Mouse (Mus musculus): ENCODE measurements around the gene Kcnd3. TPM values are rescaled to one million over a fixed set of nuclear protein-coding genes. Genes with fewer than 3 reads are reported as not detected.
A peak's percentile ranks its signal among the peaks of the same experiment; 100 is the strongest.

The Kcnd3 gene
- polyA plus RNA-seq, 1 experiment from 2014 or later = 0.65 TPM

GRCm38 (mm10) chr3:105528860-105529259 lies 76.7 kb downstream of the Kcnd3 start:
- no peak for ATAC-seq (ENCODE audit: insufficient number of reproducible peaks, low FRiP score, low TSS enrichment, low read depth)
- Histone ChIP-seq H3K4me3 (replicated peaks) (no peak overlapping the region), H3K27me3 (no peaks in the 10 kb centered on the region), H3K27ac (replicated peaks) (no peak overlapping the region), H3K36me3 (no peaks in the 10 kb centered on the region), H3K4me1 (0 out of 2 replicates have a peak, but pooled peaks cover 3% of the 10 kb centered on the region), H3K9ac (no peak overlapping the region), H3K9me3 (replicated peaks) (no peaks in the 10 kb centered on the region), H3K4me2 (replicated peaks) (no peak overlapping the region)
- 62% methylated on average over 8 of the region's 8 CpGs for WGBS

- Histone ChIP-seq H3K4me2 (replicated peaks) (no peak overlapping the region), H3K9me3 (replicated peaks) (no peaks in the 10 kb centered on the region), H3K4me3 (replicated peaks) (no peak overlapping the region), H3K27ac (replicated peaks) (no peak overlapping the region), H3K9ac (no peak overlapping the region), H3K27me3 (no peaks in the 10 kb centered on the region), H3K4me1 (0 out of 2 replicates have a peak, but pooled peaks cover 3% of the 10 kb centered on the region), H3K36me3 (no peaks in the 10 kb centered on the region)
- WGBS = 13% methylated on average over 5 of the region's 5 CpGs
- ATAC-seq (ENCODE audit: insufficient number of reproducible peaks, low FRiP score, low TSS enrichment, low read depth) = no peak
Observed at GRCm38 (mm10) chr3:105529700-105530099, 77.6 kb downstream of the Kcnd3 start.

- Histone ChIP-seq H3K4me2 (replicated peaks) (no peak overlapping the region), H3K9ac (no peak overlapping the region), H3K4me3 (replicated peaks) (no peak overlapping the region), H3K27ac (replicated peaks) (no peak overlapping the region), H3K36me3 (no peaks in the 10 kb centered on the region), H3K9me3 (replicated peaks) (no peaks in the 10 kb centered on the region), H3K4me1 (0 out of 2 replicates have a peak, but pooled peaks cover 3% of the 10 kb centered on the region), H3K27me3 (no peaks in the 10 kb centered on the region)
- WGBS = 16% methylated on average over 11 of the region's 11 CpGs
- ATAC-seq (ENCODE audit: insufficient number of reproducible peaks, low FRiP score, low TSS enrichment, low read depth) = peak; percentile 7; the same call in 1 of the 2 replicates
Observed at GRCm38 (mm10) chr3:105530363-105531130, 78.4 kb downstream of the Kcnd3 start.

- H3K4me2 ChIP-seq (replicated peaks) = no peak overlapping the region
- H3K9me3 ChIP-seq (replicated peaks) = no peaks in the 10 kb centered on the region
- no peaks in the 10 kb centered on the region for H3K27me3 ChIP-seq
- H3K36me3 ChIP-seq = no peaks in the 10 kb centered on the region
- ATAC-seq (ENCODE audit: insufficient number of reproducible peaks, low FRiP score, low TSS enrichment, low read depth) = no peak
- 0 out of 2 replicates have a peak, but pooled peaks cover 4% of the 10 kb centered on the region for H3K4me1 ChIP-seq
- WGBS = 65% methylated on average over 6 of the region's 6 CpGs
- no peak overlapping the region for H3K27ac ChIP-seq (replicated peaks)
- no peak overlapping the region for H3K9ac ChIP-seq
- H3K4me3 ChIP-seq (replicated peaks) = no peak overlapping the region
Observed at GRCm38 (mm10) chr3:105538406-105538805, 86.3 kb downstream of the Kcnd3 start.

- Histone ChIP-seq H3K27ac (replicated peaks) (no peak overlapping the region), H3K4me2 (replicated peaks) (no peak overlapping the region), H3K4me3 (replicated peaks) (no peak overlapping the region), H3K9me3 (replicated peaks) (no peaks in the 10 kb centered on the region), H3K4me1 (0 out of 2 replicates have a peak, but pooled peaks cover 4% of the 10 kb centered on the region), H3K27me3 (no peaks in the 10 kb centered on the region), H3K9ac (no peak overlapping the region), H3K36me3 (no peaks in the 10 kb centered on the region)
- 0 out of 2 replicates have a peak, but pooled peaks have one; percentile 24 for ATAC-seq (ENCODE audit: insufficient number of reproducible peaks, low FRiP score, low TSS enrichment, low read depth)
- WGBS = 26% methylated on average over 13 of the region's 13 CpGs
Observed at GRCm38 (mm10) chr3:105538819-105539607, 86.9 kb downstream of the Kcnd3 start.

- 0 out of 2 replicates have a peak, but pooled peaks cover 7% of the 10 kb centered on the region for H3K4me1 ChIP-seq
- no peak overlapping the region for H3K9ac ChIP-seq
- no peaks in the 10 kb centered on the region for H3K27me3 ChIP-seq
- no peak for ATAC-seq (ENCODE audit: insufficient number of reproducible peaks, low FRiP score, low TSS enrichment, low read depth)
- no peaks in the 10 kb centered on the region for H3K36me3 ChIP-seq
- no peak overlapping the region for H3K4me3 ChIP-seq (replicated peaks)
- no peak overlapping the region for H3K4me2 ChIP-seq (replicated peaks)
- WGBS = 72% methylated on average over 4 of the region's 4 CpGs
- H3K9me3 ChIP-seq (replicated peaks) = no peaks in the 10 kb centered on the region
- H3K27ac ChIP-seq (replicated peaks) = no peak overlapping the region
Observed at GRCm38 (mm10) chr3:105542741-105543140, 90.6 kb downstream of the Kcnd3 start.

- H3K4me2 ChIP-seq (replicated peaks) = no peak overlapping the region
- WGBS = 78% methylated on average over 1 of the region's 1 CpGs
Observed at GRCm38 (mm10) chr3:105544106-105544505, 92.0 kb downstream of the Kcnd3 start.

GRCm38 (mm10) chr3:105546611-105547071 lies 94.5 kb downstream of the Kcnd3 start:
- Histone ChIP-seq H3K27me3 (no peaks in the 10 kb centered on the region), H3K9ac (no peak overlapping the region), H3K9me3 (replicated peaks) (no peaks in the 10 kb centered on the region), H3K4me3 (replicated peaks) (no peak overlapping the region), H3K27ac (replicated peaks) (no peak overlapping the region), H3K4me2 (replicated peaks) (no peak overlapping the region), H3K4me1 (0 out of 2 replicates have a peak, but pooled peaks cover 4% of the 10 kb centered on the region), H3K36me3 (no peaks in the 10 kb centered on the region)
- WGBS = 42% methylated on average over 13 of the region's 13 CpGs
- ATAC-seq (ENCODE audit: insufficient number of reproducible peaks, low FRiP score, low TSS enrichment, low read depth) = no peak

More at GRCm38 (mm10) chr3:105544106-105544505, 92.0 kb downstream of the Kcnd3 start:
- no peak for ATAC-seq (ENCODE audit: insufficient number of reproducible peaks, low FRiP score, low TSS enrichment, low read depth)
- Histone ChIP-seq H3K27me3 (no peaks in the 10 kb centered on the region), H3K4me3 (replicated peaks) (no peak overlapping the region), H3K9me3 (replicated peaks) (no peaks in the 10 kb centered on the region), H3K27ac (replicated peaks) (no peak overlapping the region), H3K36me3 (no peaks in the 10 kb centered on the region), H3K4me1 (0 out of 2 replicates have a peak, but pooled peaks cover 4% of the 10 kb centered on the region), H3K9ac (no peak overlapping the region)

- Histone ChIP-seq H3K27ac (replicated peaks) (no peak overlapping the region), H3K9me3 (replicated peaks) (no peaks in the 10 kb centered on the region), H3K4me1 (0 out of 2 replicates have a peak, but pooled peaks cover 4% of the 10 kb centered on the region), H3K36me3 (no peaks in the 10 kb centered on the region), H3K27me3 (no peaks in the 10 kb centered on the region), H3K4me2 (replicated peaks) (no peak overlapping the region), H3K4me3 (replicated peaks) (no peak overlapping the region), H3K9ac (no peak overlapping the region)
- no peak for ATAC-seq (ENCODE audit: insufficient number of reproducible peaks, low FRiP score, low TSS enrichment, low read depth)
- WGBS = 70% methylated on average over 11 of the region's 11 CpGs
Observed at GRCm38 (mm10) chr3:105548074-105548771, 96.1 kb downstream of the Kcnd3 start.

- Histone ChIP-seq H3K4me1 (0 out of 2 replicates have a peak, but pooled peaks cover 7% of the 10 kb centered on the region), H3K4me3 (replicated peaks) (no peak overlapping the region), H3K27ac (replicated peaks) (no peak overlapping the region), H3K9ac (no peak overlapping the region), H3K27me3 (no peaks in the 10 kb centered on the region), H3K9me3 (replicated peaks) (no peaks in the 10 kb centered on the region), H3K4me2 (replicated peaks) (no peak overlapping the region), H3K36me3 (no peaks in the 10 kb centered on the region)
- ATAC-seq (ENCODE audit: insufficient number of reproducible peaks, low FRiP score, low TSS enrichment, low read depth) = peak; percentile 72; the same call in 1 of the 2 replicates
- WGBS = 11% methylated on average over 2 of the region's 2 CpGs
Observed at GRCm38 (mm10) chr3:105559456-105559855, 107.3 kb downstream of the Kcnd3 start.
